In the genomic region with DNA sequence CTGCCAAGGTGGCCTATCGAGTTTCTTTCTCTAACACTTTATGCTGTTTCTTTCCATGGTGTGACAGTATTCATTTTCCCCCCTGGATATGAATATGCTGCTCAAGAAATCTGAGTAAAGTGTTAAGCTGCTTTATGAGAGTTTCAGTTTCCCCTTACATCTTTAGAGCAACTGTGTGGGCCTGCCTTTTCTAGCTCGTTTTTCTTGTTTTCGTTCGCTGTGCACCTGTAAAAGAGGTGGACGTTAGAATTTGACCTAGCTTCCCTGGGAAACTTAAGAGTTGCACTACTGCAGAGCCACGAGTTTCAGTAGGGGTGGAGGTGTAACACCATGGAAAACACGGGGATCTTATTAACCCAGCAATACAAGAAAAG, we compare ENCODE assay signal across 13 mouse cellular contexts. TPM values are rescaled to one million over a fixed set of nuclear protein-coding genes. Genes with fewer than 3 reads are reported as not detected.
"Had no signal": no experiment of that assay in that cellular context is flagged by ENCODE, and none has a peak within 500 bp of the region (broad histone marks: within the 10 kb centered on the region; RNA-seq: fewer than 3 reads in every experiment).

No protein-coding gene starts in this region.

- H3K4me2 ChIP-seq: limb, embryonic 15.5 days; midbrain, embryonic 12.5 days had no signal

- H3K27me3 ChIP-seq: limb, embryonic 15.5 days; midbrain, embryonic 12.5 days had no signal

- H3K36me3 ChIP-seq: limb, embryonic 15.5 days; midbrain, embryonic 12.5 days had no signal

- H3K4me3 ChIP-seq: limb, embryonic 15.5 days; midbrain, embryonic 12.5 days had no signal

- DNase-seq: kidney, adult 8-10 months; kidney, postnatal 36 days; layer of hippocampus, adult 9-11 months; left cerebral cortex, postnatal 4 days; right cerebral cortex, postnatal 14 days; thymus, postnatal 25 days had no signal

- H3K27ac ChIP-seq: kidney, postnatal 0 days; limb, embryonic 15.5 days; liver, embryonic 14.5 days; midbrain, embryonic 12.5 days had no signal

- H3K9ac ChIP-seq: limb, embryonic 15.5 days; liver, embryonic 14.5 days; midbrain, embryonic 12.5 days had no signal

- H3K4me1 ChIP-seq: limb, embryonic 15.5 days; midbrain, embryonic 12.5 days had no signal

- H3K9me3 ChIP-seq: limb, embryonic 15.5 days; midbrain, embryonic 12.5 days had no signal

- ATAC-seq: inflammation-experienced regulatory T-cells, adult 6 months; midbrain, embryonic 16.5 days had no signal

RNA-seq across cellular contexts. Expression of gene Agr2, which starts 26.0 kb away (rescaled TPM):
- polyA plus RNA-seq: inflammation-experienced regulatory T-cells, adult 6 months; midbrain, embryonic 12.5 days; neural tube, embryonic 14.5 days had no signal

RNA-seq across cellular contexts. Expression of gene Agr3, which starts 41.3 kb away (rescaled TPM):
- polyA plus RNA-seq: inflammation-experienced regulatory T-cells, adult 6 months; kidney, postnatal 0 days; limb, embryonic 15.5 days; liver, embryonic 14.5 days; midbrain, embryonic 12.5 days; midbrain, embryonic 16.5 days had no signal
